Mouse (Mus musculus) small intestine, adult 2 months (tissue): Measurements from ENCODE around the gene Mfrp.

Experiments
- CTCF ChIP-seq: fragments of 200-500 bp; IDR thresholded peaks from 2 replicates; pipeline ENCODE4 v1.5.1; 2012; ENCODE audit warnings: low read depth, mild to moderate bottlenecking, control low read depth, inconsistent platforms, low read length, moderate library complexity, mixed read lengths; ENCODE audit not compliant: insufficient replicate concordance, insufficient read length; ENCODE audit errors: extremely low read depth
- POLR2A ChIP-seq: fragments of 200-500 bp; IDR thresholded peaks from 2 replicates; pipeline ENCODE4 v1.6.1; 2012; ENCODE audit warnings: low read depth, mild to moderate bottlenecking, control low read depth, inconsistent platforms, low read length, moderate library complexity

DNA sequence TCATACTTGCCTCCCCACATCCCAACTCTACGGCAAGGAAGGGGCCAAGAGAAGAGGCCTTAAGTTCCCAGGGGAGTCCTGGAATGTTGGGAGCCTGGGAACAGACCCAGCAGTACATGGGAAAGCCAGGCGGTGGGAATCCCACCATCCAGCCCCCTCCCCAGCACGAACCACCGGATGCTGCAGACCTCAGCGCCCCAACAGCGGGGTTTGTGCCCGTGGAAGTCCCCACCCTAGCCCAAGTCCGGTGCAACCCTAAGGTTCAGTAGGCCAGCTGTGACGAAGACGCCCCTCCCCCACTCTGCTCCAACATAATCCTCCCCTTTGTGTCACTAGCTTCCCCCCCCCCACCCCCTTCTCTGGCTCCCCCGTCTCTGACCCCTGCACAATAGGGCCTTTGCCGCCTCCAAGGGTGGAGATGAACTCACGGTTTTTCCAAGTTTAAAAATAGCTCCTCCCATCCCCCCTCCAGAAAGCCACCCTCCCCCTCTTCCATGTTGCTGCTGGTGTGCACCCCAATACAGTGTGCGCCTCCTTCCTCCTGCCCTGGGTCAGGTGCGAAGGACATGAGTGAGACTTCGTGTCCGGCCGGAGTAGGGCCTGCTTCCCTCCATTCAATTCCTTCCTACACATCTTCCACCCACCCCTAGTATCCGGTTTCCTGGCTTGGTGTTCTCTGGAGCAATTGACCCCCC lies 29.2 kb downstream of the Mfrp start:
- TF ChIP-seq POLR2A: no peak
- TF ChIP-seq CTCF: no peak
